Mouse (Mus musculus): ENCODE results near the gene Lrrc72. TPM values are rescaled to one million over a fixed set of nuclear protein-coding genes. Genes with fewer than 3 reads are reported as not detected.
A peak's percentile ranks its signal among the peaks of the same experiment; 100 is the strongest.

Lrrc72 gene
- polyA plus RNA-seq, 1 experiment, result not detected

- H3K36me3 ChIP-seq (ENCODE audit: control insufficient read depth, insufficient read depth, low read length), result peaks cover 23% of the 10 kb centered on the region
- no peak for DNase-seq
- 96% methylated on average over 7 of the region's 7 CpGs for WGBS
- no peak for TF ChIP-seq POLR2A (IDR thresholded peaks at IDR 0.05; ENCODE audit: low read depth, low read length)
- TF ChIP-seq CTCF (conservative IDR thresholded peaks at IDR 0.05; ENCODE audit: insufficient read depth, insufficient read length, low read depth, low read length), result no peak
- no peak overlapping the region for H3K27ac ChIP-seq (ENCODE audit: insufficient read depth, low read depth, low read length)
- H3K4me1 ChIP-seq (ENCODE audit: control insufficient read depth, insufficient read depth, low read length), result no peaks in the 10 kb centered on the region
- H3K27me3 ChIP-seq (replicated peaks; ENCODE audit: control insufficient read depth, insufficient read depth, low read length), result no peaks in the 10 kb centered on the region
- no peak overlapping the region for H3K4me3 ChIP-seq (ENCODE audit: insufficient read depth, low read depth, low read length)
Observed at GRCm38 (mm10) chr12:36194976-36195375, 58.2 kb downstream of the Lrrc72 start.

GRCm38 (mm10) chr12:36190343-36190742 is 62.9 kb downstream of the Lrrc72 start:
- Histone ChIP-seq H3K4me3 (ENCODE audit: insufficient read depth, low read depth, low read length) (no peak overlapping the region), H3K27me3 (replicated peaks; ENCODE audit: control insufficient read depth, insufficient read depth, low read length) (no peaks in the 10 kb centered on the region), H3K4me1 (ENCODE audit: control insufficient read depth, insufficient read depth, low read length) (no peaks in the 10 kb centered on the region), H3K36me3 (ENCODE audit: control insufficient read depth, insufficient read depth, low read length) (peaks cover 9% of the 10 kb centered on the region), H3K27ac (ENCODE audit: insufficient read depth, low read depth, low read length) (no peak overlapping the region)
- DNase-seq, result no peak
- 91% methylated on average over 5 of the region's 5 CpGs for WGBS
- TF ChIP-seq POLR2A (IDR thresholded peaks at IDR 0.05; ENCODE audit: low read depth, low read length) (no peak), CTCF (conservative IDR thresholded peaks at IDR 0.05; ENCODE audit: insufficient read depth, insufficient read length, low read depth, low read length) (no peak)

GRCm38 (mm10) chr12:36189610-36190009 is 63.6 kb downstream of the Lrrc72 start:
- no peak for DNase-seq
- no peaks in the 10 kb centered on the region for H3K4me1 ChIP-seq (ENCODE audit: control insufficient read depth, insufficient read depth, low read length)
- H3K27me3 ChIP-seq (replicated peaks; ENCODE audit: control insufficient read depth, insufficient read depth, low read length), result no peaks in the 10 kb centered on the region
- WGBS, result 79% methylated on average over 3 of the region's 3 CpGs
- H3K4me3 ChIP-seq (ENCODE audit: insufficient read depth, low read depth, low read length), result no peak overlapping the region
- H3K27ac ChIP-seq (ENCODE audit: insufficient read depth, low read depth, low read length), result no peak overlapping the region
- H3K36me3 ChIP-seq (ENCODE audit: control insufficient read depth, insufficient read depth, low read length), result peaks cover 4% of the 10 kb centered on the region; the same call in 1 of the 2 replicates
- TF ChIP-seq POLR2A (IDR thresholded peaks at IDR 0.05; ENCODE audit: low read depth, low read length) (no peak), CTCF (conservative IDR thresholded peaks at IDR 0.05; ENCODE audit: insufficient read depth, insufficient read length, low read depth, low read length) (no peak)

- 56% methylated on average over 6 of the region's 6 CpGs for WGBS
- Histone ChIP-seq H3K27ac (ENCODE audit: insufficient read depth, low read depth, low read length) (no peak overlapping the region), H3K4me3 (ENCODE audit: insufficient read depth, low read depth, low read length) (no peak overlapping the region), H3K36me3 (ENCODE audit: control insufficient read depth, insufficient read depth, low read length) (peaks cover 3% of the 10 kb centered on the region; the same call in 1 of the 2 replicates), H3K27me3 (replicated peaks; ENCODE audit: control insufficient read depth, insufficient read depth, low read length) (no peaks in the 10 kb centered on the region), H3K4me1 (ENCODE audit: control insufficient read depth, insufficient read depth, low read length) (no peaks in the 10 kb centered on the region)
- no peak for TF ChIP-seq POLR2A (IDR thresholded peaks at IDR 0.05; ENCODE audit: low read depth, low read length)
- no peak for TF ChIP-seq CTCF (conservative IDR thresholded peaks at IDR 0.05; ENCODE audit: insufficient read depth, insufficient read length, low read depth, low read length)
- DNase-seq, result no peak
Observed at GRCm38 (mm10) chr12:36187081-36187480, 66.1 kb downstream of the Lrrc72 start.

- no peak for TF ChIP-seq POLR2A (IDR thresholded peaks at IDR 0.05; ENCODE audit: low read depth, low read length)
- no peak for TF ChIP-seq CTCF (conservative IDR thresholded peaks at IDR 0.05; ENCODE audit: insufficient read depth, insufficient read length, low read depth, low read length)
- Histone ChIP-seq H3K36me3 (ENCODE audit: control insufficient read depth, insufficient read depth, low read length) (no peaks in the 10 kb centered on the region; the same call in 1 of the 2 replicates), H3K27me3 (replicated peaks; ENCODE audit: control insufficient read depth, insufficient read depth, low read length) (no peaks in the 10 kb centered on the region), H3K4me3 (ENCODE audit: insufficient read depth, low read depth, low read length) (no peak overlapping the region), H3K4me1 (ENCODE audit: control insufficient read depth, insufficient read depth, low read length) (no peaks in the 10 kb centered on the region), H3K27ac (ENCODE audit: insufficient read depth, low read depth, low read length) (peak overlapping the region; percentile 6)
- peak; percentile 64 for DNase-seq
- 63% methylated on average over 6 of the region's 6 CpGs for WGBS
Observed at GRCm38 (mm10) chr12:36182570-36182969, 70.6 kb downstream of the Lrrc72 start.

GRCm38 (mm10) chr12:36177227-36177626 is 76.0 kb downstream of the Lrrc72 start:
- no peak for DNase-seq
- H3K4me3 ChIP-seq (ENCODE audit: insufficient read depth, low read depth, low read length), result no peak overlapping the region
- WGBS, result 66% methylated on average over 5 of the region's 5 CpGs
- no peaks in the 10 kb centered on the region for H3K27me3 ChIP-seq (replicated peaks; ENCODE audit: control insufficient read depth, insufficient read depth, low read length)
- no peak overlapping the region for H3K27ac ChIP-seq (ENCODE audit: insufficient read depth, low read depth, low read length)
- no peak for TF ChIP-seq CTCF (conservative IDR thresholded peaks at IDR 0.05; ENCODE audit: insufficient read depth, insufficient read length, low read depth, low read length)
- no peak for TF ChIP-seq POLR2A (IDR thresholded peaks at IDR 0.05; ENCODE audit: low read depth, low read length)
- H3K36me3 ChIP-seq (ENCODE audit: control insufficient read depth, insufficient read depth, low read length), result no peaks in the 10 kb centered on the region; the same call in 1 of the 2 replicates
- no peaks in the 10 kb centered on the region for H3K4me1 ChIP-seq (ENCODE audit: control insufficient read depth, insufficient read depth, low read length)

- no peak for DNase-seq
- no peak for TF ChIP-seq POLR2A (IDR thresholded peaks at IDR 0.05; ENCODE audit: low read depth, low read length)
- Histone ChIP-seq H3K27ac (ENCODE audit: insufficient read depth, low read depth, low read length) (no peak overlapping the region), H3K36me3 (ENCODE audit: control insufficient read depth, insufficient read depth, low read length) (no peaks in the 10 kb centered on the region; the same call in 1 of the 2 replicates), H3K27me3 (replicated peaks; ENCODE audit: control insufficient read depth, insufficient read depth, low read length) (no peaks in the 10 kb centered on the region), H3K4me3 (ENCODE audit: insufficient read depth, low read depth, low read length) (no peak overlapping the region), H3K4me1 (ENCODE audit: control insufficient read depth, insufficient read depth, low read length) (no peaks in the 10 kb centered on the region)
- 61% methylated on average over 1 of the region's 1 CpGs for WGBS
Observed at GRCm38 (mm10) chr12:36165299-36165698, 87.9 kb downstream of the Lrrc72 start.

Measured in kidney, adult 2 months (tissue).